In genomic region chr6:54629734-54630133, GRCm38 (mm10) we compare ENCODE assay signal across 9 mouse cellular contexts. TPM values are rescaled to one million over a fixed set of nuclear protein-coding genes. Genes with fewer than 3 reads are reported as not detected.
DNase-seq lines count a peak whose midpoint lies in the region; ATAC-seq and TF ChIP-seq lines count a peak whose summit lies in the region.
"Had no signal": no experiment of that assay in that cellular context is flagged by ENCODE, and none has a peak within 500 bp of the region (broad histone marks: within the 10 kb centered on the region; RNA-seq: fewer than 3 reads in every experiment).

No protein-coding gene starts in this region.

- no peaks in the 10 kb centered on the region for H3K27me3 ChIP-seq in hindbrain, embryonic 10.5 days (ENCODE audit: insufficient read depth, poor library complexity, severe bottlenecking)
- H3K27me3 ChIP-seq in hindbrain, embryonic 11.5 days (ENCODE audit: control insufficient read depth, insufficient read depth, low read length), result no peaks in the 10 kb centered on the region
- H3K27me3 ChIP-seq in intestine, postnatal 0 days (replicated peaks; ENCODE audit: control insufficient read depth, insufficient read depth, low read length), result no peaks in the 10 kb centered on the region

- H3K4me3 ChIP-seq in hindbrain, embryonic 10.5 days, result no peak overlapping the region
- H3K4me3 ChIP-seq in hindbrain, embryonic 11.5 days (ENCODE audit: low read depth, low read length), result no peak overlapping the region
- H3K4me3 ChIP-seq in intestine, postnatal 0 days (ENCODE audit: low read depth, low read length), result no peak overlapping the region
- H3K4me3 ChIP-seq in olfactory bulb, adult 2 months (ENCODE audit: insufficient read depth, low read depth, low read length), result no peak overlapping the region

- WGBS in hindbrain, embryonic 10.5 days, result 39% methylated on average over 7 of the region's 7 CpGs
- 39% methylated on average over 7 of the region's 7 CpGs for WGBS in hindbrain, embryonic 11.5 days
- 32% methylated on average over 7 of the region's 7 CpGs for WGBS in intestine, postnatal 0 days
- WGBS in olfactory bulb, adult 2 months, result 34% methylated on average over 7 of the region's 7 CpGs

- H3K27ac ChIP-seq in hindbrain, embryonic 10.5 days, result no peak overlapping the region
- no peak overlapping the region for H3K27ac ChIP-seq in hindbrain, embryonic 11.5 days (ENCODE audit: low read depth, low read length)
- H3K27ac ChIP-seq in intestine, postnatal 0 days (ENCODE audit: low read depth, low read length), result no peak overlapping the region
- H3K27ac ChIP-seq in olfactory bulb, adult 2 months (ENCODE audit: insufficient read depth, low read depth, low read length), result no peak overlapping the region
- H3K27ac ChIP-seq: macrophage had no signal

- H3K4me1 ChIP-seq in hindbrain, embryonic 10.5 days (replicated peaks), result no peaks in the 10 kb centered on the region
- H3K4me1 ChIP-seq in hindbrain, embryonic 11.5 days (replicated peaks; ENCODE audit: control insufficient read depth, insufficient read depth, low read length), result no peaks in the 10 kb centered on the region
- H3K4me1 ChIP-seq in intestine, postnatal 0 days (replicated peaks; ENCODE audit: control insufficient read depth, insufficient read depth, low read length), result no peaks in the 10 kb centered on the region
- no peaks in the 10 kb centered on the region for H3K4me1 ChIP-seq in olfactory bulb, adult 2 months (ENCODE audit: control insufficient read depth, insufficient read depth, low read length)

- no peak for TF ChIP-seq POLR2A in olfactory bulb, adult 2 months (IDR thresholded peaks at IDR 0.05; ENCODE audit: insufficient read depth, low read depth, low read length)

- no peaks in the 10 kb centered on the region for H3K9me3 ChIP-seq in hindbrain, embryonic 10.5 days
- H3K9me3 ChIP-seq in hindbrain, embryonic 11.5 days (ENCODE audit: control insufficient read depth, low read length), result no peaks in the 10 kb centered on the region
- no peaks in the 10 kb centered on the region for H3K9me3 ChIP-seq in intestine, postnatal 0 days (ENCODE audit: control insufficient read depth)

- peak; percentile 4 for DNase-seq in hindbrain, embryonic 10.5 days (ENCODE audit: low spot score)
- DNase-seq in hindbrain, embryonic 11.5 days (ENCODE audit: low spot score), result no peak
- peak; percentile 14 for DNase-seq in A20 (ENCODE audit: low read depth, low spot score)
- DNase-seq in ZHBTc4 (ENCODE audit: low read depth, low spot score), result peak; percentile 66
- no peak for DNase-seq in right cerebral cortex, postnatal 14 days

- H3K36me3 ChIP-seq in hindbrain, embryonic 10.5 days, result peaks cover 51% of the 10 kb centered on the region
- no peaks in the 10 kb centered on the region for H3K36me3 ChIP-seq in hindbrain, embryonic 11.5 days (ENCODE audit: control insufficient read depth, insufficient read depth, low read length)
- peaks cover 32% of the 10 kb centered on the region for H3K36me3 ChIP-seq in intestine, postnatal 0 days (ENCODE audit: control insufficient read depth, insufficient read depth)

- H3K4me2 ChIP-seq in hindbrain, embryonic 11.5 days (replicated peaks; ENCODE audit: low read depth, low read length), result no peak overlapping the region
- no peak overlapping the region for H3K4me2 ChIP-seq in intestine, postnatal 0 days (replicated peaks; ENCODE audit: low read depth)

- no peak for ATAC-seq in hindbrain, embryonic 11.5 days (ENCODE audit: low FRiP score)
- ATAC-seq in intestine, postnatal 0 days, result no peak
- no peak for ATAC-seq in erythroblast, adult 5-6 weeks (replicated peaks; ENCODE audit: low FRiP score, poor library complexity, severe bottlenecking)

- H3K9ac ChIP-seq in hindbrain, embryonic 11.5 days (ENCODE audit: low read depth, low read length), result no peak overlapping the region
- no peak overlapping the region for H3K9ac ChIP-seq in intestine, postnatal 0 days (ENCODE audit: low read depth, low read length)

- TF ChIP-seq CTCF in intestine, postnatal 0 days (IDR thresholded peaks at IDR 0.05; ENCODE audit: low read depth), result peak; percentile 77
- TF ChIP-seq CTCF in olfactory bulb, adult 2 months (IDR thresholded peaks at IDR 0.05; ENCODE audit: insufficient read depth, low read depth, low read length), result peak; percentile 42; the same call in 1 of the 2 replicates

RNA-seq across cellular contexts. Expression of gene Fkbp14, which starts 32.6 kb away (rescaled TPM):
- 9.3 and 12.4 TPM in 2 replicates for polyA plus RNA-seq in hindbrain, embryonic 10.5 days (2016; fragmentation: Nextera tagmentation; extraction: Ambion mirVana)
- polyA plus RNA-seq in hindbrain, embryonic 11.5 days (2014; fragmentation: Nextera tagmentation; extraction: Ambion mirVana), result 16.2 and 17.9 TPM in 2 replicates
- polyA plus RNA-seq in intestine, postnatal 0 days (2015; fragmentation: Nextera tagmentation; extraction: Ambion mirVana), result 8.4 and 8.7 TPM in 2 replicates
- polyA plus RNA-seq in olfactory bulb, adult 2 months (2012; ENCODE audit: insufficient read depth, insufficient read length, low replicate concordance, missing spikeins), result not detected in 2 replicates
- not detected in 2 replicates for total RNA-seq in erythroblast, adult 5-6 weeks (2015; ENCODE audit: low replicate concordance)
- not detected in 2 replicates for total RNA-seq in erythroblast, adult 5-6 weeks (2017; ENCODE audit: low replicate concordance)

RNA-seq across cellular contexts. Expression of gene Plekha8, which starts 34.8 kb away (rescaled TPM):
- polyA plus RNA-seq in hindbrain, embryonic 10.5 days (2016; fragmentation: Nextera tagmentation; extraction: Ambion mirVana), result 13.8 and 17.4 TPM in 2 replicates
- 16.8 and 19.6 TPM in 2 replicates for polyA plus RNA-seq in hindbrain, embryonic 11.5 days (2014; fragmentation: Nextera tagmentation; extraction: Ambion mirVana)
- 8.1 and 9.0 TPM in 2 replicates for polyA plus RNA-seq in intestine, postnatal 0 days (2015; fragmentation: Nextera tagmentation; extraction: Ambion mirVana)
- not detected in 2 replicates for polyA plus RNA-seq in olfactory bulb, adult 2 months (2012; ENCODE audit: insufficient read depth, insufficient read length, low replicate concordance, missing spikeins)
- 0.19 and 1.5 TPM in 2 replicates for total RNA-seq in erythroblast, adult 5-6 weeks (2015; ENCODE audit: low replicate concordance)
- 0.26 and 0.70 TPM in 2 replicates for total RNA-seq in erythroblast, adult 5-6 weeks (2017; ENCODE audit: low replicate concordance)

RNA-seq across cellular contexts. Expression of gene Mturn, which starts 51.7 kb away (rescaled TPM):
- polyA plus RNA-seq in hindbrain, embryonic 10.5 days (2016; fragmentation: Nextera tagmentation; extraction: Ambion mirVana), result 16.6 and 26.4 TPM in 2 replicates
- 32.4 and 37.7 TPM in 2 replicates for polyA plus RNA-seq in hindbrain, embryonic 11.5 days (2014; fragmentation: Nextera tagmentation; extraction: Ambion mirVana)
- 2.5 and 3.2 TPM in 2 replicates for polyA plus RNA-seq in intestine, postnatal 0 days (2015; fragmentation: Nextera tagmentation; extraction: Ambion mirVana)
- polyA plus RNA-seq in olfactory bulb, adult 2 months (2012; ENCODE audit: insufficient read depth, insufficient read length, low replicate concordance, missing spikeins), result not detected in 2 replicates
- 4.6 and 9.4 TPM in 2 replicates for total RNA-seq in erythroblast, adult 5-6 weeks (2015; ENCODE audit: low replicate concordance)
- total RNA-seq in erythroblast, adult 5-6 weeks (2017; ENCODE audit: low replicate concordance), result 13.1 and 14.2 TPM in 2 replicates

Comparison
In these comparisons a context has a peak if more than half of its experiments do, and no peak if none do; other contexts are left out.
1. DNase-seq: peak in hindbrain, embryonic 10.5 days (single experiment), A20 (single experiment) and ZHBTc4 (single experiment); none in hindbrain, embryonic 11.5 days (single experiment) and right cerebral cortex, postnatal 14 days (single experiment).